Mouse (Mus musculus) hindbrain, embryonic 12.5 days (tissue): Measurements from ENCODE around the gene Rxfp2. TPM values are rescaled to one million over a fixed set of nuclear protein-coding genes. Genes with fewer than 3 reads are reported as not detected.

ENCODE experiments used
- ATAC-seq: fragments of 200-750 bp; cut with Nextera tagmentation; 2 replicates; pipeline ENCODE4 v1.8.0; 2017; ENCODE audit warnings: moderate TSS enrichment; ENCODE audit not compliant: low FRiP score
- H3K27ac ChIP-seq: fragments of 300-500 bp; sonication (generic); 2 replicates; pipeline ENCODE4 v1.5.1; 2016; ENCODE audit warnings: mild to moderate bottlenecking
- H3K27me3 ChIP-seq: fragments of 300-500 bp; sonication (generic); 2 replicates; pipeline ENCODE4 v1.6.1; 2016; ENCODE audit warnings: mild to moderate bottlenecking
- H3K36me3 ChIP-seq: fragments of 300-500 bp; sonication (generic); 2 replicates; pipeline ENCODE4 v1.6.1; 2016; ENCODE audit warnings: mild to moderate bottlenecking
- H3K4me1 ChIP-seq: fragments of 300-500 bp; sonication (generic); 2 replicates; pipeline ENCODE4 v1.6.1; 2016
- H3K4me2 ChIP-seq: fragments of 300-500 bp; sonication (generic); replicated peaks from 2 replicates; pipeline ENCODE4 v1.6.1; 2016; ENCODE audit warnings: mild to moderate bottlenecking
- H3K4me3 ChIP-seq: fragments of 300-500 bp; sonication (generic); 2 replicates; pipeline ENCODE4 v1.5.1; 2016; ENCODE audit warnings: mild to moderate bottlenecking
- H3K9ac ChIP-seq: fragments of 300-500 bp; sonication (generic); 2 replicates; pipeline ENCODE4 v1.6.1; 2016; ENCODE audit warnings: mild to moderate bottlenecking, moderate library complexity
- H3K9me3 ChIP-seq: fragments of 300-500 bp; sonication (generic); replicated peaks from 2 replicates; pipeline ENCODE4 v1.6.1; 2016; ENCODE audit warnings: mild to moderate bottlenecking
- WGBS: fragments of 180-500 bp; shearing (Covaris S2); methylation state at CpG from one replicate; pipeline ENCODE4 v1.1.7; 2016; 5-methylcytosine and 5-hydroxymethylcytosine counted together
- polyA plus RNA-seq: library from polyadenylated mRNA; unstranded; fragments of >200 nt; fragmentation: Nextera tagmentation; extraction: Ambion mirVana; gene quantifications from 2 replicates; pipeline ENCODE4 v1.2.1, GENCODE M21; 2016

Gene Rxfp2
- polyA plus RNA-seq, 1 experiment from 2014 or later: 0.13 TPM

GRCm38 (mm10) chr5:150082696-150083095 is 64.2 kb downstream of the Rxfp2 start:
- Histone ChIP-seq H3K27ac (no peak overlapping the region), H3K4me1 (peaks cover 15% of the 10 kb centered on the region), H3K36me3 (no peaks in the 10 kb centered on the region), H3K9me3 (0 out of 2 replicates have a peak, but pooled peaks cover 4% of the 10 kb centered on the region), H3K9ac (no peak overlapping the region), H3K27me3 (no peaks in the 10 kb centered on the region), H3K4me3 (no peak overlapping the region), H3K4me2 (no peak overlapping the region)
- no peak for ATAC-seq
- 89% methylated on average over 14 of the region's 14 CpGs for WGBS

GRCm38 (mm10) chr5:150083190-150083589 is 64.7 kb downstream of the Rxfp2 start:
- 0 out of 2 replicates have a peak, but pooled peaks cover 4% of the 10 kb centered on the region for H3K9me3 ChIP-seq
- peaks cover 15% of the 10 kb centered on the region for H3K4me1 ChIP-seq
- ATAC-seq: no peak
- no peak overlapping the region for H3K9ac ChIP-seq
- 65% methylated on average over 5 of the region's 5 CpGs for WGBS
- H3K4me3 ChIP-seq: no peak overlapping the region
- no peaks in the 10 kb centered on the region for H3K27me3 ChIP-seq
- H3K36me3 ChIP-seq: no peaks in the 10 kb centered on the region
- H3K27ac ChIP-seq: no peak overlapping the region
- H3K4me2 ChIP-seq: no peak overlapping the region

GRCm38 (mm10) chr5:150097620-150098019 is 79.1 kb downstream of the Rxfp2 start:
- WGBS: 9% methylated on average over 6 of the region's 6 CpGs

DNA sequence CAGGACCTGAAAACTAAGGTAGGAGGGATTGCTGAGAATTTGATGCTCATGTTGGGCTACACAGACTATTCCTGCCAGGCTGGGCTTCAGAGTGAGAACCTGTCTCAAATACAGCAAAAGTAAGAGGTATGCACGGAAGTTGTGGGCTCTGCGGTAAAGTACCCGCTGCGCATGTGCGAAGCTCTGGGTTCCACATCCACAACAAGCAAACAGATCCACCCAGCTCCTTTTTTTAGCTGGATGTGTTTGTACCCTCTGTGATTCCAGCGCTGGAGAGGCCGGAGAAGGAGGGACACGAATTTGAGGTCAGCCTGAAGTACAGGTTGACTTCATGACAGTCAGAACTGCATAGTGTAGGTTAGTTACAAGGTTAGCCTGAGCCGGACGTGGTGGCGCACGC is 80.3 kb downstream of the Rxfp2 start:
- Histone ChIP-seq H3K9ac (no peak overlapping the region), H3K9me3 (no peaks in the 10 kb centered on the region), H3K27ac (no peak overlapping the region), H3K36me3 (no peaks in the 10 kb centered on the region), H3K4me1 (0 out of 2 replicates have a peak, but pooled peaks cover 2% of the 10 kb centered on the region), H3K4me2 (no peak overlapping the region), H3K4me3 (no peak overlapping the region), H3K27me3 (no peaks in the 10 kb centered on the region)
- ATAC-seq: no peak
- 94% methylated on average over 12 of the region's 12 CpGs for WGBS

More at GRCm38 (mm10) chr5:150097620-150098019, 79.1 kb downstream of the Rxfp2 start:
- Histone ChIP-seq H3K4me1 (0 out of 2 replicates have a peak, but pooled peaks cover 2% of the 10 kb centered on the region), H3K9me3 (no peaks in the 10 kb centered on the region), H3K4me2 (no peak overlapping the region), H3K4me3 (no peak overlapping the region), H3K9ac (no peak overlapping the region), H3K27me3 (no peaks in the 10 kb centered on the region), H3K27ac (no peak overlapping the region), H3K36me3 (no peaks in the 10 kb centered on the region)
- peak; percentile 46; the same call in 1 of the 2 replicates for ATAC-seq

DNA sequence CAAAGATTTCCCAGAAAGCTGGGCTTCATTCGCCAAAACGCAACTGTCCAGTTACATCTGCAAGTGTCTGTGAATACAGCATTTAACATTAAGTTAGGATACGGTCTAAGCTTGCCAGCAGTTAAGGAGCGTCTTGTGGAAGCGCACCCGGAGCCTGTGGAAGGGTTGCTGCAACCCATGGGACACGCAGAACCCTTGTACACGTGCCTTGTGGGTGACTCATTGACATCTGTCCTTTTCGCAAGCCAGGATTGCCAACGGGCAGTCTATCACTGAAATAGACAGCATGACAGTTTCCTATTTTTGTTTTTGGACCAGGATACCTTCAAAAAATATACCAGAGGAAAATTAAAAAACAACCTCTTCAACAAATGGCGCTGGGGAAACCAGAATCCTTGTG is 83.3 kb downstream of the Rxfp2 start:
- Histone ChIP-seq H3K9ac (no peak overlapping the region), H3K9me3 (no peaks in the 10 kb centered on the region), H3K27me3 (no peaks in the 10 kb centered on the region), H3K4me3 (no peak overlapping the region), H3K27ac (no peak overlapping the region), H3K4me1 (0 out of 2 replicates have a peak, but pooled peaks cover 2% of the 10 kb centered on the region), H3K4me2 (no peak overlapping the region), H3K36me3 (no peaks in the 10 kb centered on the region)
- ATAC-seq: no peak
- WGBS: 88% methylated on average over 11 of the region's 11 CpGs

- Histone ChIP-seq H3K4me3 (no peak overlapping the region), H3K27ac (no peak overlapping the region), H3K9me3 (0 out of 2 replicates have a peak, but pooled peaks cover 3% of the 10 kb centered on the region), H3K4me2 (no peak overlapping the region), H3K27me3 (no peaks in the 10 kb centered on the region), H3K9ac (no peak overlapping the region), H3K4me1 (no peaks in the 10 kb centered on the region), H3K36me3 (no peaks in the 10 kb centered on the region)
- 89% methylated on average over 7 of the region's 7 CpGs for WGBS
- no peak for ATAC-seq
These were observed 87.9 kb downstream of the Rxfp2 start for GRCm38 (mm10) chr5:150106358-150106757.

DNA sequence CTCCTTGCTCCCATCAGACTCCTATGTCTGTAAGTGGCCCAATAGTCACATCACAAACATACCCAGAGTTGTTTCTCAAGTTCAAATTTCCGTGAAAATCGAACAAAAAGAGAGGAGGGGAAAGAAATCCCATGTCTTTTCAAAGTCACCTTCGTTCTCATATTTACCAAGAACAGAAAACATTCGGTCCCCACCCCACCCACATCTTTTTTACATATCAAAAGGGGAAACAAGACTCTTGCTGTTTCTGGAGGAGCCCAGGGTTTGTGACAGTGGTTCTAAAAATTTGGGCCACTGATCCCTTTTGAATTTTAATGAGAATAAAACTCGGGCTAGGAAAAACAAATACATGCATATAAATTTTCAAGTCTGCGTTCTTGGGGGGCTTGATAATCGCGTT is 92.8 kb downstream of the Rxfp2 start:
- 51% methylated on average over 8 of the region's 8 CpGs for WGBS
- H3K9me3 ChIP-seq: 0 out of 2 replicates have a peak, but pooled peaks cover 3% of the 10 kb centered on the region
- no peak overlapping the region for H3K27ac ChIP-seq
- no peak overlapping the region for H3K9ac ChIP-seq
- no peak overlapping the region for H3K4me2 ChIP-seq
- H3K4me1 ChIP-seq: peaks cover 15% of the 10 kb centered on the region
- H3K4me3 ChIP-seq: no peak overlapping the region
- H3K36me3 ChIP-seq: no peaks in the 10 kb centered on the region
- ATAC-seq: no peak
- H3K27me3 ChIP-seq: no peaks in the 10 kb centered on the region

DNA sequence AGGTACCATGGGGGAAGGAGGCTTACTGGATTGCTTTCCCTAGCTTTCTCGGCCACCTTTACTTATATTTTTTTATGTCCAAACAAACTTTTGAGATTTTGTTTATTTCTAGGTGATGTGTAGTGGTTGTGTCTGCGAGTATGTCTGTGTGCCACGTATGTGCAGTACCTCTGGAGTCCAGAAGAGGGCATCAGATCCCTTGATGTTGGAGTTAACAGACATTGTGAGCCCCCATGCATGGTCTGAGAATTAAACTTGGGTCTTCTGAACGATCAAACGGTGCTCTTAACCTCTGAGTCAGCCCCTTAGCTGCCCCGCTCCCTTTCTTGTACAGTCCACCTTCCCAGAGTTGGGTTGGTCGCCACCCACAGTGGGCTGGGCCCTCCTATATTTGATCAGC is 95.5 kb downstream of the Rxfp2 start:
- 79% methylated on average over 7 of the region's 7 CpGs for WGBS
- no peak overlapping the region for H3K9ac ChIP-seq
- peaks cover 20% of the 10 kb centered on the region for H3K4me1 ChIP-seq
- no peaks in the 10 kb centered on the region for H3K36me3 ChIP-seq
- H3K4me3 ChIP-seq: no peak overlapping the region
- no peak for ATAC-seq
- no peak overlapping the region for H3K27ac ChIP-seq
- 0 out of 2 replicates have a peak, but pooled peaks cover 3% of the 10 kb centered on the region for H3K9me3 ChIP-seq
- no peaks in the 10 kb centered on the region for H3K27me3 ChIP-seq
- no peak overlapping the region for H3K4me2 ChIP-seq

- no peak overlapping the region for H3K4me2 ChIP-seq
- 0 out of 2 replicates have a peak, but pooled peaks cover under 1% of the 10 kb centered on the region for H3K9me3 ChIP-seq
- H3K4me3 ChIP-seq: no peak overlapping the region
- ATAC-seq: no peak
- H3K9ac ChIP-seq: no peak overlapping the region
- no peak overlapping the region for H3K27ac ChIP-seq
- 92% methylated on average over 4 of the region's 4 CpGs for WGBS
- H3K36me3 ChIP-seq: no peaks in the 10 kb centered on the region
- no peaks in the 10 kb centered on the region for H3K27me3 ChIP-seq
- H3K4me1 ChIP-seq: peaks cover 23% of the 10 kb centered on the region
These were observed 96.3 kb downstream of the Rxfp2 start for GRCm38 (mm10) chr5:150114778-150115177.

- H3K4me2 ChIP-seq: peak overlapping the region; percentile 1; the same call in 1 of the 2 replicates
- H3K9ac ChIP-seq: no peak overlapping the region
These were observed 97.0 kb downstream of the Rxfp2 start for GRCm38 (mm10) chr5:150115271-150116092.

DNA sequence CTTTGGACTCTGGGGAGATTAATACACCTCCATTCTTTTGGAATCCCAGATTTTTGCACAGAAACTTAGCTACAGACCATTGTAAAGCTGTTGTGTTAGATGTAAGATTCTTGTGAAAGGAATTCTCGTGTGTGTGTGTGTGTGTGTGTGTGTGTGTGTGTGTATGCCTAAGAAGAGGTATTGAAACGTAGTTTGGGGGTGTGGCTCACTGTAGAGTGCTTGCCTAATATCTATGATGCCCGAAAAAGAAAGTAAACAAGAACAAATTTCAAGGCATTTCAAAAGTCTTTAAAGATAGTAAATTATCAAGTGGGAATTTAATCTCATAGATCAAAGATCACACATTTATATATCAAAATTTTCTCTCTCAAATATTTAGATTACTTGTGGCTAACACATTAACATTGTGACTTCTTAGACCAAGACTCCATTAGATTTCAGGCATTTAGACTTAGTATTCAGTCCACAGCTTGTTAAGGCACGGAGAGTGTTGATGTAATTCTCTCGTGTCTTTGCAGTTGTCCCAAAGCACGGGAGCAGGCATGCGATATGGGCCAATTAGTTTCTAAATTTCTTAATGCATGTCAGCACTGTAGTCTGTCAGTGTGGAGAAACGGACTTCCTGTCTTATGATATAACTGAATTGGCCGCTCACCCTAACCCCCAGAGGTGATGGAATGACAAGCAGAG is 97.9 kb downstream of the Rxfp2 start:
- Histone ChIP-seq H3K4me2 (no peak overlapping the region; the same call in 1 of the 2 replicates), H3K27ac (peak overlapping the region; percentile 23; the same call in 1 of the 2 replicates)

More at GRCm38 (mm10) chr5:150115271-150116092, 97.0 kb downstream of the Rxfp2 start:
- Histone ChIP-seq H3K4me1 (peaks cover 23% of the 10 kb centered on the region), H3K27me3 (no peaks in the 10 kb centered on the region), H3K36me3 (no peaks in the 10 kb centered on the region), H3K9me3 (no peaks in the 10 kb centered on the region), H3K4me3 (no peak overlapping the region), H3K27ac (peak overlapping the region; percentile 23; the same call in 1 of the 2 replicates)
- 54% methylated on average over 16 of the region's 16 CpGs for WGBS
- peak; percentile 36; the same call in 1 of the 2 replicates for ATAC-seq

GRCm38 (mm10) chr5:150116906-150117216 is 98.4 kb downstream of the Rxfp2 start:
- Histone ChIP-seq H3K4me2 (no peak overlapping the region), H3K4me3 (no peak overlapping the region), H3K9me3 (no peaks in the 10 kb centered on the region), H3K36me3 (no peaks in the 10 kb centered on the region), H3K27me3 (no peaks in the 10 kb centered on the region), H3K4me1 (peaks cover 23% of the 10 kb centered on the region), H3K9ac (no peak overlapping the region), H3K27ac (no peak overlapping the region)
- no peak for ATAC-seq
- WGBS: 79% methylated on average over 6 of the region's 6 CpGs

More for the DNA sequence above, 97.9 kb downstream of the Rxfp2 start:
- Histone ChIP-seq H3K27me3 (no peaks in the 10 kb centered on the region), H3K9me3 (no peaks in the 10 kb centered on the region), H3K36me3 (no peaks in the 10 kb centered on the region), H3K4me3 (no peak overlapping the region), H3K4me1 (peaks cover 23% of the 10 kb centered on the region), H3K9ac (no peak overlapping the region)
- WGBS: 70% methylated on average over 9 of the region's 9 CpGs
- ATAC-seq: no peak
